Mouse (Mus musculus) heart, embryonic 11.5 days (tissue): ENCODE results near the gene Ghrhr. TPM values are rescaled to one million over a fixed set of nuclear protein-coding genes. Genes with fewer than 3 reads are reported as not detected.

ENCODE experiments used
- ATAC-seq: fragments of 200-750 bp; cut with Nextera tagmentation; replicated peaks from 2 replicates; pipeline ENCODE4 v1.8.0; 2017; ENCODE audit warnings: moderate library complexity; ENCODE audit not compliant: insufficient number of reproducible peaks, low FRiP score, low TSS enrichment
- H3K27ac ChIP-seq: fragments of 300-500 bp; sonication (generic); 2 replicates; pipeline ENCODE4 v1.5.1; 2014; ENCODE audit warnings: mild to moderate bottlenecking, low read depth, low read length
- H3K27me3 ChIP-seq: fragments of 300-500 bp; sonication (generic); 2 replicates; pipeline ENCODE4 v1.6.1; 2014; ENCODE audit warnings: mild to moderate bottlenecking, low read length, mixed read lengths; ENCODE audit not compliant: control insufficient read depth, insufficient read depth
- H3K36me3 ChIP-seq: fragments of 300-500 bp; sonication (generic); 2 replicates; pipeline ENCODE4 v1.6.1; 2014; ENCODE audit warnings: mild to moderate bottlenecking, low read length, moderate library complexity, mixed read lengths; ENCODE audit not compliant: control insufficient read depth, insufficient read depth
- H3K4me1 ChIP-seq: fragments of 300-500 bp; sonication (generic); 2 replicates; pipeline ENCODE4 v1.6.1; 2014; ENCODE audit warnings: low read length; ENCODE audit not compliant: control insufficient read depth, insufficient read depth
- H3K4me2 ChIP-seq: fragments of 300-500 bp; sonication (generic); 2 replicates; pipeline ENCODE4 v1.6.1; 2014; ENCODE audit warnings: mild to moderate bottlenecking, moderate library complexity
- H3K4me3 ChIP-seq: fragments of 300-500 bp; sonication (generic); 2 replicates; pipeline ENCODE4 v1.5.1; 2014; ENCODE audit warnings: low read depth, low read length
- H3K9ac ChIP-seq: fragments of 300-500 bp; sonication (generic); 2 replicates; pipeline ENCODE4 v1.6.1; 2014; ENCODE audit warnings: mild to moderate bottlenecking, low read depth, low read length, moderate library complexity
- H3K9me3 ChIP-seq: fragments of 300-500 bp; sonication (generic); replicated peaks from 2 replicates; pipeline ENCODE4 v1.6.1; 2016; ENCODE audit warnings: low read length; ENCODE audit not compliant: control insufficient read depth
- WGBS: fragments of 180-500 bp; shearing (Covaris S2); extraction: QIAGEN DNeasy Blood & Tissue Kit; methylation state at CpG from one replicate; pipeline ENCODE4 v1.1.7; 2014; ENCODE audit not compliant: insufficient replicate concordance; 5-methylcytosine and 5-hydroxymethylcytosine counted together
- polyA plus RNA-seq: library from polyadenylated mRNA; unstranded; fragments of >200 nt; fragmentation: Nextera tagmentation; extraction: Ambion mirVana; gene quantifications from 2 replicates; pipeline ENCODE4 v1.2.1, GENCODE M21; 2014

Gene Ghrhr
- polyA plus RNA-seq, 1 experiment from 2014 or later = not detected

- H3K4me1 ChIP-seq = no peaks in the 10 kb centered on the region; the same call in 1 of the 2 replicates
- 36% methylated on average over 7 of the region's 7 CpGs for WGBS
- no peaks in the 10 kb centered on the region for H3K9me3 ChIP-seq
- H3K27me3 ChIP-seq = no peaks in the 10 kb centered on the region
- H3K27ac ChIP-seq = no peak overlapping the region
- no peak overlapping the region for H3K4me2 ChIP-seq
- no peak overlapping the region for H3K9ac ChIP-seq
- ATAC-seq = no peak
- H3K4me3 ChIP-seq = no peak overlapping the region
- no peaks in the 10 kb centered on the region for H3K36me3 ChIP-seq
These were observed 34.2 kb downstream of the Ghrhr start for GRCm38 (mm10) chr6:55410119-55410775.

GRCm38 (mm10) chr6:55410977-55411376, 34.9 kb downstream of the Ghrhr start:
- Histone ChIP-seq H3K9me3 (no peaks in the 10 kb centered on the region), H3K4me3 (no peak overlapping the region), H3K4me2 (no peak overlapping the region), H3K36me3 (no peaks in the 10 kb centered on the region), H3K4me1 (no peaks in the 10 kb centered on the region; the same call in 1 of the 2 replicates), H3K27ac (no peak overlapping the region), H3K9ac (no peak overlapping the region), H3K27me3 (no peaks in the 10 kb centered on the region)
- 0 out of 2 replicates have a peak, but pooled peaks have one; percentile 57 for ATAC-seq
- WGBS = 48% methylated on average over 5 of the region's 5 CpGs

- H3K27ac ChIP-seq = no peak overlapping the region
- 73% methylated on average over 5 of the region's 5 CpGs for WGBS
- no peak overlapping the region for H3K9ac ChIP-seq
- H3K36me3 ChIP-seq = no peaks in the 10 kb centered on the region
- no peak for ATAC-seq
- H3K27me3 ChIP-seq = no peaks in the 10 kb centered on the region
- H3K9me3 ChIP-seq = no peaks in the 10 kb centered on the region
- no peak overlapping the region for H3K4me2 ChIP-seq
- H3K4me3 ChIP-seq = no peak overlapping the region
- no peaks in the 10 kb centered on the region for H3K4me1 ChIP-seq
These were observed 40.1 kb downstream of the Ghrhr start for GRCm38 (mm10) chr6:55416202-55416601.

GRCm38 (mm10) chr6:55418746-55419410, 42.8 kb downstream of the Ghrhr start:
- no peaks in the 10 kb centered on the region for H3K27me3 ChIP-seq
- H3K36me3 ChIP-seq = no peaks in the 10 kb centered on the region
- WGBS = 40% methylated on average over 2 of the region's 2 CpGs
- no peaks in the 10 kb centered on the region for H3K4me1 ChIP-seq
- ATAC-seq = no peak
- no peak overlapping the region for H3K4me2 ChIP-seq
- no peaks in the 10 kb centered on the region for H3K9me3 ChIP-seq
- H3K27ac ChIP-seq = no peak overlapping the region
- H3K9ac ChIP-seq = no peak overlapping the region
- no peak overlapping the region for H3K4me3 ChIP-seq

- no peaks in the 10 kb centered on the region for H3K36me3 ChIP-seq
- no peak overlapping the region for H3K4me2 ChIP-seq
- ATAC-seq = no peak
- no peak overlapping the region for H3K4me3 ChIP-seq
- no peaks in the 10 kb centered on the region for H3K27me3 ChIP-seq
- no peak overlapping the region for H3K9ac ChIP-seq
- H3K27ac ChIP-seq = no peak overlapping the region
- 51% methylated on average over 3 of the region's 3 CpGs for WGBS
- H3K9me3 ChIP-seq = no peaks in the 10 kb centered on the region
- H3K4me1 ChIP-seq = no peaks in the 10 kb centered on the region
These were observed 44.3 kb downstream of the Ghrhr start for GRCm38 (mm10) chr6:55420411-55420810.

- Histone ChIP-seq H3K27me3 (no peaks in the 10 kb centered on the region), H3K36me3 (no peaks in the 10 kb centered on the region), H3K9ac (no peak overlapping the region), H3K9me3 (no peaks in the 10 kb centered on the region), H3K4me1 (no peaks in the 10 kb centered on the region), H3K27ac (no peak overlapping the region), H3K4me3 (no peak overlapping the region), H3K4me2 (no peak overlapping the region)
- WGBS = 47% methylated on average over 1 of the region's 1 CpGs
- no peak for ATAC-seq
These were observed 44.8 kb downstream of the Ghrhr start for GRCm38 (mm10) chr6:55420869-55421361.

- Histone ChIP-seq H3K4me2 (no peak overlapping the region), H3K4me3 (no peak overlapping the region), H3K4me1 (no peaks in the 10 kb centered on the region; the same call in 1 of the 2 replicates), H3K9me3 (no peaks in the 10 kb centered on the region), H3K27ac (no peak overlapping the region), H3K9ac (no peak overlapping the region), H3K27me3 (peaks cover 3% of the 10 kb centered on the region; the same call in 1 of the 2 replicates), H3K36me3 (no peaks in the 10 kb centered on the region)
- no peak for ATAC-seq
These were observed 56.0 kb downstream of the Ghrhr start for GRCm38 (mm10) chr6:55432121-55432520.

GRCm38 (mm10) chr6:55434360-55434759, 58.3 kb downstream of the Ghrhr start:
- H3K9ac ChIP-seq = no peak overlapping the region
- H3K27me3 ChIP-seq = peaks cover 5% of the 10 kb centered on the region
- H3K9me3 ChIP-seq = no peaks in the 10 kb centered on the region
- 19% methylated on average over 3 of the region's 3 CpGs for WGBS
- H3K4me2 ChIP-seq = no peak overlapping the region
- H3K27ac ChIP-seq = no peak overlapping the region
- no peaks in the 10 kb centered on the region; the same call in 1 of the 2 replicates for H3K4me1 ChIP-seq
- ATAC-seq = no peak; the same call in 1 of the 2 replicates
- no peaks in the 10 kb centered on the region for H3K36me3 ChIP-seq
- no peak overlapping the region for H3K4me3 ChIP-seq
